ENCODE assay signal across 8 mouse cellular contexts in genomic region chr1:166001121-166001903, GRCm38 (mm10). TPM values are rescaled to one million over a fixed set of nuclear protein-coding genes. Genes with fewer than 3 reads are reported as not detected.
DNase-seq lines count a peak whose midpoint lies in the region; ATAC-seq lines count a peak whose summit lies in the region.

No protein-coding gene starts in this region.

- no peaks in the 10 kb centered on the region for H3K27me3 ChIP-seq in hindbrain, embryonic 15.5 days
- no peaks in the 10 kb centered on the region for H3K27me3 ChIP-seq in megakaryocyte, embryonic 14.5 days (replicated peaks)

- peak; percentile 45 for DNase-seq in R1 (ENCODE audit: low read depth, low spot score)
- peak; percentile 52 to 58 for DNase-seq in cerebellum, postnatal 14 days
- peak; percentile 21 to 30 for DNase-seq in frontal cortex, postnatal 25 days (ENCODE audit: low spot score in 2 of 2)
- peak; percentile 32 to 60 for DNase-seq in left cerebral cortex, postnatal 10 days (ENCODE audit: extremely low spot score in 1 of 2, low spot score in 2 of 2)
- peak; percentile 60 to 74 for DNase-seq in right cerebral cortex, postnatal 10 days (ENCODE audit: low spot score in 2 of 2)
- peak; percentile 32 to 36 for DNase-seq in urinary bladder, postnatal 36 days (ENCODE audit: low spot score in 2 of 2)

- ATAC-seq in hindbrain, embryonic 15.5 days (ENCODE audit: low FRiP score, low read depth) = peak; percentile 21; the same call in 1 of the 2 replicates

- H3K36me3 ChIP-seq in hindbrain, embryonic 15.5 days = no peaks in the 10 kb centered on the region
- H3K36me3 ChIP-seq in megakaryocyte, embryonic 14.5 days (replicated peaks; ENCODE audit: low read length) = no peaks in the 10 kb centered on the region

- intact Hi-C loops in left cerebral cortex, postnatal 10 days (cut with DNase I) = loop anchor here (5.0 to 10.0 kb wide), 2 partner anchors 224 to 373 kb away; partner anchors contain the start of gene Tada1

- H3K9ac ChIP-seq in hindbrain, embryonic 15.5 days = peak overlapping the region; percentile 99

- peak overlapping the region; percentile 98 for H3K4me3 ChIP-seq in hindbrain, embryonic 15.5 days
- peak overlapping the region; percentile 97 for H3K4me3 ChIP-seq in megakaryocyte, embryonic 14.5 days (replicated peaks)

- under 1% methylated on average over 46 of the region's 48 CpGs for WGBS in hindbrain, embryonic 15.5 days

- no peaks in the 10 kb centered on the region for H3K9me3 ChIP-seq in hindbrain, embryonic 15.5 days
- H3K9me3 ChIP-seq in megakaryocyte, embryonic 14.5 days = no peaks in the 10 kb centered on the region

- peaks cover 28% of the 10 kb centered on the region for H3K4me1 ChIP-seq in hindbrain, embryonic 15.5 days (replicated peaks)
- H3K4me1 ChIP-seq in megakaryocyte, embryonic 14.5 days = peaks cover 39% of the 10 kb centered on the region

- H3K27ac ChIP-seq in hindbrain, embryonic 15.5 days (replicated peaks) = peak overlapping the region; percentile 91

- peak overlapping the region; percentile 86 for H3K4me2 ChIP-seq in hindbrain, embryonic 15.5 days

RNA-seq across cellular contexts. Expression of gene Pou2f1, which starts 1.2 kb away (rescaled TPM):
- polyA plus RNA-seq in hindbrain, embryonic 15.5 days (2015; fragmentation: Nextera tagmentation; extraction: Ambion mirVana) = 16.6 and 17.3 TPM in 2 replicates
- 10 to 100 TPM; 17.5 to 18.0 TPM for total RNA-seq in left cerebral cortex, postnatal 10 days (2021)
- polyA plus RNA-seq in megakaryocyte, embryonic 14.5 days (2012; ENCODE audit: insufficient read depth, low replicate concordance) = 3.8 and 3.9 TPM in 2 replicates

Comparison
In these comparisons a context has a peak if more than half of its experiments do, and no peak if none do; other contexts are left out.
1. Peak in every context shown above with its lines: DNase-seq, ATAC-seq, H3K4me3 ChIP-seq and H3K27ac ChIP-seq.